Mouse (Mus musculus) kidney, postnatal 4 days (tissue): ENCODE measurements around the gene Tmem176b.
"Not testable (repeated sequence)": the region's sequence is repeated elsewhere in the genome, so short reads cannot be mapped to it uniquely, and the experiment has no call there.

Experiments used
- DNase-seq, 2 experiments: peaks; one replicate each; pipeline ENCODE4 v3.0.0; 2021; ENCODE audit warnings: mixed read lengths in 2 of 2

Gene Tmem176b

DNA sequence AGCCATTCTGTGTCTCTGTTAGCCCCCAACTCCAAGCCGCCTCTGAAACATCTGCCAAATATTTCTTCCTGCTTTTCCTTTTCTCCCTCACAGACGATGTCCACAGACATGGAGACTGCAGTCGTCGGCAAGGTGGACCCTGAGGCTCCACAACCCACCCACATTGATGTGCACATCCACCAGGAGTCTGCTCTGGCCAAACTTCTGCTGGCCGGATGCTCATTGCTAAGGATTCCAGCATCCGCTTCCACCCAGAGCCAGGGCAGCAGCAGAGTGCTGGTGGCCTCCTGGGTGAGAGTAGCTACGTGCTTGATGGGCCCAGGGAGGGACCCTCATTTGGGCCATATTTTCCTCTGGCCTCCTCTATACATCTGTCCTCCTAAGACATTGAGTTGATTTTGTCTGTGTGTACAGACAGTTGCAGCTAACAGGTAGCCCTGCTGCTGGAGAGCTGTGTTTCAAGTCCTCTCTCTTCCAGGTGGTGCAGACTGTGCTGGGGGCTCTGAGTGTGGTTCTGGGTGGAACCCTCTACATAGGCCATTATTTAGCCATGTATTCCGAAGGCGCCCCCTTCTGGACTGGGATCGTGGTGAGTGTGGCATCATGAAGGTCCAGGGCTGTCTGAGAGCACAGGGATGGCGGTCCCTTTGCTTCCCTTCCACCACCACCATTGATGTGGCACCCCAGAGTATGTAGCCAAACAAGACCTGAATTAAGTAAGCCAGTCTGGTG lies 981 bp upstream of the Tmem176b start:
- peak; percentile 76 to 84 for DNase-seq

DNA sequence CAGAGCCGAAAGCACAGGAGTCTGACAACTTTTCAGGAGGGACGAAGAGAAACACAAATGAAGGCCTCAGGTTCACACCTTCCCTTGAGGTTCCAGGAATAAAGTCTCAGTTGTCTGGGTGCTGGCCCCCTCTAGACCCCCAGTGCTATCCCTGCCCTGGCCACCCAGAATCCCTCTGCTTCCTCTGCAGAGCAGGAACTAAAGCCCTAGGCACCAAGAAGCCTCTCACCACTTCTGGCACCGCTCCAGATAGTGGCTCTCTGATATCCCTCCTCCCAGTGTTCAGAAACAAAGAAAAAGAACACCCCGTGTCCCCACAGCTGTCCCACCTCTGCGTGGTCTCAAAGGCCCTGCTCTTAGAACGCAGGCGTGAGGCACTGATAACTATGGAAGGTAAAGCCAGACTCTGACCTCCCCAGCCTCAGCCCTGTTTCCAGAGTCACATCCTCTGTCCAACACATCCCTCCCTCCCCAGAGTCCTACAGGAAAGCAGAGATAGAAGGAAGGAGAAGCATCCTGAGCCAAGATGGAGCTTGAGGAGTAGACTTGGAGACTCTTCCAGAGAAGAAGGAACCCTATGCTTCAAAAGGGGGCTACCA lies 826 bp downstream of the Tmem176b start, which contains the start of gene Tmem176a:
TSS of gene Tmem176a (plus strand) at position 549 of the 599 bp plus-strand sequence.
- DNase-seq, result peak; percentile 73 to 82

DNA sequence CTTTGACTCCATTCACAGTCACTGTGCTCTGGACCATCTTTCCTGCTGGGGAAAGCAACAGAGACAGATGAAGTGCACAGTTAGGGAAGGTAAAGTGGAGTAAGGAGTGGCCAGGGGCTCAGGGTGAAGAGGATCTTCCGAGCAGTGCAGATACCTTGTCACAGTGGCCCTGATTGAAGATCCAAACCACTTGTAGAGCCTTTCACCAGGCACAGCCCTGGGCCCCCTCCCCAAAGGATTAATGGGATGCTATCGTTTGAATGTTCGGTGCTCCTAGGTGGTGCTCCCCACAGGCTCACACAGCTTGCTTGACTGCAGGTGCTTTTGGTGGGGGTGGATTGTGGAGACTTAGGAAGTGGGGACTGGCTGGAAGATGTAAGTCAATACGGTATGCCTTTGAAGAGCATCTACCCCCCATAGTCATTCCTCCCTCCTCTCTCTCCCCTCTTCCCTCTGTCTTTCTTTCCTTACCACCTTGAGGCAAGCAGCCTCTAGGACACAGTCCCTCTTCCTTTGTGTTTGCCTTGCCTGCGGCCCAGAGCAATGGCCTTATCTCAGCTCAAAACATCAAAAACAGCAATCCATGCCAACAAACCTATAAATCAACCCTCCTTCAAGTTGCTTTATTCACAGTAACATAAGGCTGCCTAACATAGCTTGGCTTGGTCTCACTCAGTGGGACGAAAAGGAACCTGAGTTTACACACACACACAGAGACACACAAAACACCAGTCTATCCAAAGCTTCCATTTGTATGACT lies 2.8 kb downstream of the Tmem176b start:
- DNase-seq, result no peak

DNA sequence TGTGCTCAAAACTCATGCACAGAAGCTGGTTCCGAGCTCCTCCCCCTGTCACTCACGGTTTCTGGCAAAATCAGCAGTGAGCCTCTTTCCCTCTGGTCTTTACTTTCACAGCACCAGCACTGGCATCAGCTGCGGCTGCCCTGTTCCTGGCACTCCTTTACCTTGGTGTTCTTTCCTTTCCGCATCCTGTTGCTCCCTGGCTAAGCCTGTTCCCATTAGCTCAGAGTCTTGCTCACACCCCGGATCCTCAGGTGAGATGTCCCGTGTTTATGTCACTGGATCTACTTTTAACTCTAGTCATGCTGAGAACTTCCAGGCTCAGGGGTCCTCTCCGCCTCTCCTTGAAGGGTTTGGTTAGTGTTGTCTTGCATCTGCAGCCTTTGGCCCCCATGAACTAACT lies 3.8 kb downstream of the Tmem176b start:
- DNase-seq, result no peak

DNA sequence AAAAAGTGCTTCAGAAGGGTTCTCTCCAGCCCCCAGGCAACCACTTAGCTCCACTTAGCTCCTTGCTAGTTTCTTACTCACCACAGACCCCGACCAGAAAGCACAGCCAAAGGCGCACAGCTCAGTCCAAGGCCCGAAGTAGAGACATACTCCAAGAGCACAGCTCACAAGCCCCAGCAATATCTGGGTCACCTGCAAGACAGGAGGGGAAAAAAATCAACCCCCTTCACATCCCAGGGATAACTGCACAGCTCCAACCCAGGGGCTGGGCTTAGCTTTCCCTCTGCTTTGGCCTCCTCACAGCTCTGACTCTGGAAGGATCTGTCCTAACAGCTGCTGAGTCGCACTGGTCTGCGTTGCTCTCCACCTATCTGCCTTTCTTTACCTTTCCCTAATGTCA lies 5.2 kb downstream of the Tmem176b start:
- peak in 1 of 2 experiments; percentile 1 for DNase-seq

DNA sequence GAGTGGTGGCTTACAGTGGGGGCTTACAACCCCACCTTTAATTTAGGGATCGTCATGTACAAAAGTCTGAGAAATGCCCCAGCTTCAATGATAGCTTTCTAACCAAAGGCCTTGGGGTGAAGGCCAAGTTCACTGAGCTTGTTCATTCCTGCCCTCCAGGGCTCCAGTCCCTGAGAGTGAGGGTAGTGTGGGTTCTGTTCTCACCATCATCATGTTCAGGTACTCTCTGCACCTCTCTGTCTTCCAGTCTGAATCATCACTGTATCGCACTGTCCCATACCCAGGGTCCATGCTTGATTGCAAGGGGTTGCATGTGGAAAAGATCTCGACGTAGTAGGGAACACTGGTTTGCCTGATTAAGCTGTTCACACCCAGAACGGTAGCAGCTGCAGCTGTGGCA lies 6.1 kb downstream of the Tmem176b start:
- no peak for DNase-seq

DNA sequence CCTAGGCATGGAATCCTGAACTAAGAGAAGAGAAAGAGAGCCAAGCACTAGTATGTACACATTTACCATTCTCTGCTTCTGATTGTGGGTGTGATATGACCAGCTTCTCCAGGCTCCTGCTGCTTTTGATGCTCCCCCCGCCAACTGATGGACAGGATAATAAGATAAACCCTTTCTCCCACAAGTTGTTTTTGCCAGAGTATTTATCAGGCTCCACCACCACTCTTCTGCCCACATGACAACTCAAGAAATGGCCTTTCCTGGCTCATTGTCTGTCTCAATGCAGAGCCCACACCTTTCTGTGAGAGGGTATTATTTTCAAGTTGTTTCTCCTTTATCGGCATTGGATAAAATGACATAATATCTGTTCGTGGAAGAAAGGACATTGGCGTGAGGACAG lies 7.8 kb downstream of the Tmem176b start:
- DNase-seq, result no peak

DNA sequence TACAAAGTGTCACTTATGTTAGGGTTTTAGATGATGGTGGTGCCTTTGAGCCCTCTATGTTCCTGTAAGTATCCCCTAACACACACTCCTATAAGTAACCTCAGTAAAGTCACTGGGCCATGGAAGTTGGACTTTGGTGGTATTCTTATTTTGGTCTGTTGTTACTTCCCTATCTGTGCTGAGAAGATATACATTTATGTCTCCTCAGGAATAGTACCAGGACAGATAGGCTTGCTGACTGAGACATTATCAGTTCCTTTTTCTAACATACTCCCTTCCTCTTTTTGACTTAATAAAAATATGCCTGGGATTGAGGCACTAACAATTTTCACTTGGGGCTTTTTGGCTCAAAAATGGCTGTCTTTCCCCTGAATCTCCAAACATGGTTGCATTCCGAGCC lies 8.9 kb downstream of the Tmem176b start:
- no peak for DNase-seq

DNA sequence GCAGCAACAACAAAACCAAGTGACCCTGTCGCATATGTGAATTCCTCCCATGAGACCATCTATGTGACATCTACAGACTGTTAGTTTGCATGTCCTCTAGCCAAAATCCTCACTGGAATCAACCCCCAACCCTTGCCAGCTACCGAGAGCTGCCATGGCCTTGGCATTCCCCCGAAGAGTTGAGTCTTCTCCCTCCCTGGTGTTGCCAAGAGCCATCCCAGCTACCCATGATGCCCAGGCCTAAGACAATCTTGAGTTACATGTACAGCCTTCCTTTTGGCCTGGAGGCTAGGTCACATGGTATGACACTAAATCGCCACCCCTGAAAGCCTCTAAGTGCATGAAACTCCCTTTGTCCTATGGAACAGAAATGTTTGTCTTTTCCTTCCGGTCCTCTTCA lies 10.2 kb downstream of the Tmem176b start:
- no peak for DNase-seq

DNA sequence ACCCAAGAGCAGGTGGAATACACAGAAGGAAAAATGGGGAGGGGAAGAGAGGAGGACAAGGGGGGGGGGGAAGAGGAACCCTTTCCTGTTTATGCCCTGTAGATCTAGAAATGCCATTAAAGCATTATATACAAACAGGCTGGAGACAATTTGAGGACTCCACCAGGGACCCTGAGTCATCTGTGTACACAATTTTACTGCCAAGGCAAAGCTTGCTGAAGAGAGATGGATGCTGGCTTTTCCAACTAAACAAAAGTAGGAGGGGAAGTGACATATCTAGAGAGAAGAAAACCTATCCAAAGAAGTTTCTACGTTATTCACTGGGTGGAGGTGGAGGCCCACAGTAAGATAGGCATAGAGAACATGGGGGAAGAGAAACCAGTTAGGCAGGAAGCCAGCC lies 11.1 kb downstream of the Tmem176b start:
- DNase-seq, result no peak

DNA sequence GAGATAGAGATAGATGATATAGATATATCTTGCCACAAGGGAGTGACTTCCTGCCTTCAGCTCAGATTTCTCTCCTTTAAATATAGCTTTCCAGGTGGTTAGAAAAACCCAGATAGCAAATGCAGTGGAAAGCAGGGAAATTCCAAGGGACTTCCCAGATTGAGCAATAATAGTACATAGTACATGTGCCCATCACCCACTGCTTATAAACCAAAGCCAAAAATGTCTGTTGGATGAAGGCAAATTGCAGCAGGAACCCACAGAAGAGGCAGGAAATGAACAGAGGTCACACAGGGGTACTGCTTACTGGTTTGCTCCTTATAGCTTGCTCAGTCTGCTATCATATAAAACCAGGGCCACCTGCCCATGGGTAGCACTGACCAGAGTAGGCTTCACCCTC lies 11.6 kb downstream of the Tmem176b start:
- no peak for DNase-seq

DNA sequence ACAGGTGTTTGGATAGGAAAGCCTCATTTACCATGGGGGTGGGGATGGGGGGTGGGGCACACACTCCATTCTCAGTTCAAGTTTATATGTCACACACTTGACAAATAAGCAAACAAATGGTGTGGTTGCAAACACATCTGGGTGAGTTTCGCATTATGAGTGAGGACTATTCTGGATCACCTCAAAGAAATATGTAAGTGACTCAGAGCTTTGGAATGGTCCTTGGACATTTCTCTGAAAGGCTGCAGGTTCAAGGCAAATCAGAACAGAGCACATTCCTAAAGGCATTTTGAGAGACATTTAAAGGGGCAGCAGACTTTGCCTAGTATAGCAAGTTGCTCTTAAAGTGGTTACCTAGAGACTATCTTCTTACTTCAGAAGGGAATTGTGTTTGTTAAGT lies 12.3 kb downstream of the Tmem176b start:
- no peak for DNase-seq

DNA sequence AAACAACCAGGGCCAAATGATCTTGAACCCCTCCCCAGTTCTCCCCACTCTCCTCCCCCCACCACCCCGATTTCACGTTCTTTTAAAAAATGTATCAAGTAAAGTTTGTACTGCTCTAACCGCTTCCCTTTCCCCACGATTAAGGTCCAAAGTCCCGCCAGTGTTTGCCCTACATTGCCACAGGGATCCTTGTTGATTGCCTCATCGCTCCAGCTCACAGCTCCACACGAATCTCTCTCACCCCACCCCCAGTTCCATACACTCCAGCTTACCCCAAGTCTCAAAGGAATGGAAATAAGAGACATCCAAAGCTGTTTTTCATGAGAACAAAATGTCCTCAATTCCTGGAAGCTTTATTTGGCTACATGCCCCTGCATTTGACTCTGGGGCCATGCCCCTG lies 16.3 kb downstream of the Tmem176b start:
- DNase-seq, result peak in 1 of 2 experiments; percentile 48

DNA sequence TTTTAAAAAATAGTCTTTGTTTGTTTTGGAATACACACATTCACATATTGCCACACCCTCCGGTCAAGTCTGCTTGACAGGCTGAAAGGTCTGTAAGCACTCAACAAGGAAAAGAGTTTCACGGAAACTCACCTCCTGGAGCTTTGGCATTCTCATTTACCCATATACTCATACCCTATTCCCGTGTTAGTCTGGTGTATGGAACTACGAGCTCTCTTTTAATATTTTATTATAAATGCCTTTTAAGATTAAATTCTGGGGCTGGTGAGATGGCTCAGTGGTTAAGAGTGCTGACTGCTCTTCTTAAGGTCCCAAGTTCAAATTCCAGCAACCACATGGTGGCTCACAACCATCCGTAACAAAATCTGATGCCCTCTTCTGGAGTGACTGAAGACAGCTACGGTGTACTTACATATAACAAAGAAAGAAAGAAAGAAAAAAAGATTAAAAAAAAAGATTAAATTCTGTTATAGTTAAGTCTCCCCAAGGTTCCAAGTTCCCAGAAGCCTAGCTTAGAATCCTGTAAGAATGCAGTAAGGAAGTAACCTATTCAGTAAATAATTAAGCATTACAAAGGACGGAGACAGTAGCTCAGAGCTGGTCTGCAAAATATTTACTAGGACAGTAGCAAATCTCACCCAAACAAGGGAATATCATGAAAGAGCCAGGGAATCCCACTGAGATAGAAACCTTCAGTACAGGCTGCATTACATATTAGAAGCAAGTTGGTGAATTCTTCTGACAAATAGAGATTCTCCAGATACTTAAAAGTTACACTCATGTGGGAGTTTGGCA lies 19.1 kb downstream of the Tmem176b start:
- not testable (repeated sequence) for DNase-seq

DNA sequence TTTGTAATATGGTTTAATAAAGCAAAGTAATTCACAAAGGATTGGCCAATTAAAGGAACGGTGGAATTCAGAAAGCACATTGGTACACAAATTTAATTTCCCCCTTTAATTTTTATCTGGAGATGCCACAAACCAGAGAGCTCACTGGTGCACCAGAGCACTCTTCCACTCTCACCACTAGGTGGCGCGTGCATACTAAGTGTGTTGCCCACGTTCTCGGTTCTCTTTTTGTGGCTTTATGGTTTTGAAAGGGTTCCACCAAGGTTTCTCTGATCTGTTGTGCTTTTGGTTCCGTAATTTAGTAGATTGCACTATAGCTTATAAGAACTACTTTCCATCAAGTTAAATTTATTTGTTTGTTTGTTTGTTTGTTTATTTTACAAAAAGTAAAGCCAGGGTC lies 23.5 kb downstream of the Tmem176b start:
- DNase-seq, result peak; percentile 84 to 88

DNA sequence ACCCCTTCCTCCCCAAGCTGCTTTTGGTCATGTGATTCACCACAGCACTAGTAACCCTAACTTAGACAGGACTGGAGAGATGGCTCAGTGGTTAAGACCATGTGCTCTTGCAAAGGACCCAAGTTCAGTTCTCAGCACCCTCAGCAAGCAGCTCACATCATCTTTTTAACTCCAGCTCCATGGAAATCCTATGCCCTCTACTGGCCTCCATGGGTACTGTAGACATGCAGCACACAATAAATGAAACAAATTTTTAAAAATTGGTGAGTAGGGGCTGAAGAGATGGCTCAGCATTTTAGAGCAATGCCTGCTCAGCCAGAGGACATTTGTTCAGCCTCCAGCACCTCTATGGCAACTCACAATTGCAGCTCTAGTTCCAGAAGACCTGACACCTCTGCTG lies 26.3 kb downstream of the Tmem176b start:
- DNase-seq, result no peak

DNA sequence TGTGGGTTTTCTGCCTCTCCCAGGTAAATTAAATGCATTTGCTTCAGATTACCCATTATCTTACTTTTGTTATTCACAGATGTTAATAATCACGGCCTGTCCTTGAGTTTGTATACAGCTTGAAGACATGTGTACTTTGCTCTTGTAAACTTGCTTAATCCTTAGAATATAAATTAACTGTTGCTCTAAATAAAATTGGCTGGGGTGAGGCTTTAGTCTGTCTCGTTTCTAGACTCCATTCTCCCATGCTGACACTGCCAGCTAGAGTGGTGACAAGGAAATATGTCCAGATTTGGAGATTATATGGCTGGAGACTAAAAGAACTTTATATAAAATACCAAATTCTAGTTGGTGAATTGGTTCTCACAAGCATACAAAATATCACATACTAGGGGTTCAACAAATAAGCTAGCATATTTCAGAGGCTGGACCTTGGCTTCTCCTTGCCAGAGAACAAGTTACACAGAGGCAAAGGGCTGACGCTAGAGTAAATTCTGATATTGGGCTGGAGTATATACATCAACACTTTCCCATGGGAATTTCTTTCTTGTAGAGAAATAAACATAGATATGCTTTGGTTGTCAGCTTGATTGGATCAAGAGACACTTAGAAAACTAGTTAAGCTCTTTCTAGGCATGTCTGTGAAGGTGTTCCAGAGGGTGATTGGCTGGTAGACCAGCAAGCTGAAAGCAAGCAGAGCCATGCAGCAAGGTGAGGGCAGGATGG lies 31.6 kb downstream of the Tmem176b start:
- no peak for DNase-seq

DNA sequence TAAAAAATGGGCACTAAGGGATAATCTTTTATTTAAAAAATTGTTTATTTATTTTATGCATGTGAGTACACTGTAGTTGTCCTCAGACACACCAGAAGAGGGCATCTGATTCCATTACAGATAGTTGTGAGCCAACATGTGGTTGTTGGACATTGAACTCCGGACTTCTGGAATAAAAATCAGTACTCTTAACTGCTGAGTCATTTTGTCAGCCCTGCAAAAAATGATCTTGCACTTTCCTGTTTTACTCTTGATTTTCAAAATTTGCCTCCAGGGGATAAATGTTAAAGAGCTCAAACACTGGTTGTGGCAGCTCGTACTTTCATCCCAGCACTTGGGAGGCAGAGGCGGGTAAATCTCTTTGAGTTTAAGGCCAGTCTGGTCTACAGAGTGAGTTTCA lies 34.5 kb downstream of the Tmem176b start:
- DNase-seq, result no peak

DNA sequence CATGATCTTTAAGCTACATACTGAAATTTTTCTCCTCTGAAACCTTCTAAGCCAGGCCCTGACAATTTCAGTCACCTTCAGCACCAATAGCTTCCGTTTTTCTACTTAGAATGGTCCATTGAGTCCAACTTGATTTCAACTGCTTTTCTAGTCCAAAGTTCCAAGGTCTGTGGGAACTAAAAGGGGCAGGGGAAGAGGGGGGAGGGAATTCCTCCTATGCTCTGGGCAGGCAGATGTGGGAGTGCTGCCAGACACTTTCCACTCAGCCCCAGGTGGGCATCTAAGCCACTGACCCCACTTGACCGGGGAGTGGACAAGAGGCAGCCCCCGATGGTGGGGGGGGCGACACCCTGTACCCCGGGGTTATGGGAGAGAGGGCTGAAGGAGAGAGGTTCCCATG lies 37.0 kb downstream of the Tmem176b start:
- peak; percentile 13 to 28 for DNase-seq

DNA sequence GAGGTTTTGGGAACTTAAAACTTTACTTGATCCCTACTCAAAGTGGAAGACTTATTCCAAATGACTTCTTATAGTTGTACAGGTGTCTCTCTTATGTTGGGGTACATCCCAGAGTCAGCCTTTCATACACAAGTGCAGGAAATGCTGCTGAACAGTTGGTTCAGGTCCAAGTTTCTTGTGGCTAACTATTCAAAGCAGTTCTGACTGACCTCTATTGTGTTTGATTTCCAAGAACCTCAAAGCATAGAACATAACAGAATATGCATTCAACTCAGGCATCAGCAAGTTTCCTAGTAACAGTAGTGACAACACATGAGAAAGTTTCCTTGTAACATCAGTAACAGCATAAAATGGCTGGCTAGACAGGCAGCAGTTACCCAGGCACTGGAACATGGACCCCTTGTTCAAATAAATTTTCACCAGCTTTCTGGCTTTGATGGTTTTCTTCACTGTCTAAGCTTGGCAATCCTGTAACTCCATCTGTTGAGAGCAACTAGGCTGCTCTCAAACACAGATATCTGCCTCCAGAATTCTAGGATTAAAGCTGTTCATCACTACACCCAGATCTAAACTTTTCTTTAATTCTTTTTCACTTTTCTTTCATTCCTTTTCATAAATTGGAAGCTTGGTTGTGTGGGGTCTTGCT lies 37.8 kb downstream of the Tmem176b start:
- DNase-seq, result no peak

DNA sequence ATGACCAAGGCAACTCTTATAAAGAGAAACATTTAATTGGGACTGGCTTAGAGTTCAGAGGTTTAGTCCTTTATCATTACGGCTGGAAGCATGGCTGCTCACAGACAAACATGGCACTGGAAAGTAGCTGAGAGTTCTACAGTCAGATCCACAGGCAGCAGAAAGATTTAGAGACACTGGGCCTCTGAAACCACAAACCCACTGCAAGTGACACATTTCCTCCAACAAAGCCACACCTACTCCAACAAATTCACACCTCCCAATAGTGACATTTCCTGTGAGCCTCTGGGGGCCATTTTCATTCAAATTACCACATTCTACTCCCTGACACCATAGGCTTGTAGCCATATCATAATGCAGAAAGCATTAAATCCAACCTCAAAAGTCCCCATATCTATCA lies 39.4 kb downstream of the Tmem176b start:
- no peak for DNase-seq

DNA sequence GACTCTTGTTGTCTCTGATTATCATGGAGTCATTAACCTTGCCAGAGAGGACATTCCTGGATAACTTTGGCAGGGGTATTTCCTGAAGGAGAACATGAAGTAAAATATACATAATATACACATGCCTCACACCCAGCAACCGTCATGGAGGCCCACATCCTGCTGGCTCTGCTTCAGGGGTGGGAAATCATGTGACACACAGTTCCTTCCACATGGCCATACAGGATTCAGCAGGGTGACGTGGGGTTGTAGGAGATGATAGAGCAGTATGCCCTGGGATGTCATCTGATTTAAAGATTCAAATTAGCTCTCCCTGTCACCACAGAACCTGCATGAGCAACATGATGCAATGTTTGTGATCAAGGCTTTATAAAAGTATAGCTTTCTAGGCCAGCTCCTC lies 53.4 kb downstream of the Tmem176b start:
- no peak for DNase-seq
